Mouse (Mus musculus) CH12.LX (cell line): ENCODE data around the gene Cnot11. TPM values are rescaled to one million over a fixed set of nuclear protein-coding genes. Genes with fewer than 3 reads are reported as not detected.

Source experiments
- DNase-seq: peaks from one replicate; pipeline ENCODE4 v3.0.0-alpha.2; 2013; ENCODE audit errors: extremely low read depth
- H3K27ac ChIP-seq: 2 replicates; pipeline ENCODE4 v1.5.1; 2012; ENCODE audit warnings: low read depth, mild to moderate bottlenecking, control low read depth, moderate library complexity; ENCODE audit not compliant: insufficient read depth
- H3K27me3 ChIP-seq: replicated peaks from 2 replicates; pipeline ENCODE3; 2012; ENCODE audit warnings: inconsistent platforms
- H3K36me3 ChIP-seq, 2 experiments: replicated peaks in 1 of 2; 2 replicates each; pipeline versions ENCODE3 to v1.6.1; 2012; ENCODE audit warnings: inconsistent platforms in 1 of 2, low read length in 1 of 2, mild to moderate bottlenecking in 1 of 2, mixed read lengths in 1 of 2, moderate library complexity in 1 of 2; ENCODE audit not compliant: control insufficient read depth in 1 of 2, insufficient read depth in 1 of 2
- H3K4me1 ChIP-seq, 2 experiments: 2 replicates each; pipeline ENCODE4 v1.6.1; 2012; ENCODE audit warnings: inconsistent platforms in 1 of 2, moderate library complexity in 1 of 2; ENCODE audit not compliant: insufficient read depth in 2 of 2, control insufficient read depth in 1 of 2
- H3K4me2 ChIP-seq: 2 replicates; pipeline ENCODE4 v1.6.1; 2012; ENCODE audit warnings: low read depth, mild to moderate bottlenecking, control low read depth; ENCODE audit not compliant: poor library complexity, insufficient read depth, severe bottlenecking
- H3K4me3 ChIP-seq, 3 experiments: fragments of 150-350 bp in 1 of 3; sonication (generic) in 1 of 3; replicated peaks in 1 of 3; 2 replicates each; pipeline versions ENCODE3 to v1.5.1; 2011 to 2012; ENCODE audit warnings: low read depth in 2 of 3, low read length in 2 of 3, mild to moderate bottlenecking in 2 of 3, moderate library complexity in 2 of 3, control low read depth in 1 of 3, improper control_type of control experiment in 1 of 3, inconsistent platforms in 1 of 3, mixed read lengths in 1 of 3; ENCODE audit not compliant: poor library complexity in 1 of 3
- H3K79me2 ChIP-seq: replicated peaks from 2 replicates; pipeline ENCODE4 v1.6.1; 2012; ENCODE audit warnings: mild to moderate bottlenecking, moderate library complexity; ENCODE audit not compliant: control insufficient read depth, poor library complexity, insufficient read depth, severe bottlenecking; ENCODE audit errors: extremely low read depth
- H3K9ac ChIP-seq: 2 replicates; pipeline ENCODE4 v1.6.1; 2012; ENCODE audit warnings: low read depth, mild to moderate bottlenecking, control low read depth, moderate library complexity; ENCODE audit not compliant: insufficient read depth
- H3K9me3 ChIP-seq: replicated peaks from 2 replicates; pipeline ENCODE3; 2012; ENCODE audit warnings: low read length, inconsistent platforms, mixed read lengths
- CHD1 ChIP-seq: IDR thresholded peaks from 2 replicates; pipeline ENCODE4 v1.6.1; 2012; ENCODE audit warnings: low read depth, low read length, improper control_type of control experiment, inconsistent platforms
- CHD2 ChIP-seq: IDR thresholded peaks from 2 replicates; pipeline ENCODE4 v1.6.1; 2011; ENCODE audit warnings: low read length, improper control_type of control experiment
- CTCF ChIP-seq, 2 experiments: IDR thresholded peaks in 1 of 2; conservative IDR thresholded peaks in 1 of 2; 2 replicates each; pipeline ENCODE4 v1.5.1; 2011 to 2012; ENCODE audit warnings: low read depth in 2 of 2, low read length in 2 of 2, improper control_type of control experiment in 1 of 2, inconsistent platforms in 1 of 2, mild to moderate bottlenecking in 1 of 2, moderate library complexity in 1 of 2
- ETS1 ChIP-seq: conservative IDR thresholded peaks from 2 replicates; pipeline ENCODE4 v1.6.1; 2012; ENCODE audit warnings: low read depth, mild to moderate bottlenecking, inconsistent platforms, low read length, improper control_type of control experiment, moderate library complexity
- IRF4 ChIP-seq: IDR thresholded peaks from 2 replicates; pipeline ENCODE4 v1.6.1; 2014; ENCODE audit warnings: low read depth, mild to moderate bottlenecking, inconsistent platforms, low read length, improper control_type of control experiment
- JUN ChIP-seq: IDR thresholded peaks from 2 replicates; pipeline ENCODE4 v1.6.1; 2011; ENCODE audit warnings: low read depth, mild to moderate bottlenecking, low read length, improper control_type of control experiment, moderate library complexity; ENCODE audit not compliant: insufficient read depth
- JUND ChIP-seq: conservative IDR thresholded peaks from 2 replicates; pipeline ENCODE4 v1.6.1; 2011; ENCODE audit warnings: low read depth, low read length, improper control_type of control experiment
- MAFK ChIP-seq: IDR thresholded peaks from 2 replicates; pipeline ENCODE4 v1.6.1; 2011; ENCODE audit warnings: low read length, improper control_type of control experiment; ENCODE audit not compliant: insufficient replicate concordance
- MEF2A ChIP-seq: IDR thresholded peaks from 2 replicates; pipeline ENCODE4 v1.6.1; 2014; ENCODE audit warnings: low read depth, mild to moderate bottlenecking, inconsistent platforms, low read length, improper control_type of control experiment, borderline replicate concordance
- MYC ChIP-seq: IDR thresholded peaks from 2 replicates; pipeline ENCODE4 v1.6.1; 2011; ENCODE audit warnings: low read depth, mild to moderate bottlenecking, improper control_type of control experiment, low read length
- NELFE ChIP-seq: IDR thresholded peaks from 2 replicates; pipeline ENCODE4 v1.6.1; 2011; ENCODE audit warnings: low read depth, low read length, improper control_type of control experiment
- NRF1 ChIP-seq: IDR thresholded peaks from 2 replicates; pipeline ENCODE4 v1.6.1; 2014; ENCODE audit warnings: low read depth, mild to moderate bottlenecking, inconsistent platforms, low read length, improper control_type of control experiment, moderate library complexity
- PAX5 ChIP-seq: IDR thresholded peaks from 2 replicates; pipeline ENCODE4 v1.6.1; 2012; ENCODE audit warnings: low read length, inconsistent platforms, mixed read lengths
- POLR2AphosphoS2 ChIP-seq: IDR thresholded peaks from 2 replicates; pipeline ENCODE4 v1.6.1; 2011; ENCODE audit warnings: low read depth, low read length, improper control_type of control experiment
- RAD21 ChIP-seq: IDR thresholded peaks from 2 replicates; pipeline ENCODE4 v1.6.1; 2011; ENCODE audit warnings: low read depth, mild to moderate bottlenecking, low read length, improper control_type of control experiment, moderate library complexity
- RCOR1 ChIP-seq: conservative IDR thresholded peaks from 2 replicates; pipeline ENCODE4 v1.6.1; 2012; ENCODE audit warnings: low read depth, mild to moderate bottlenecking, inconsistent platforms, low read length, improper control_type of control experiment
- SMC3 ChIP-seq: IDR thresholded peaks from 2 replicates; pipeline ENCODE4 v1.6.1; 2011; ENCODE audit warnings: low read depth, low read length, improper control_type of control experiment
- TBP ChIP-seq: conservative IDR thresholded peaks from 2 replicates; pipeline ENCODE4 v1.6.1; 2011; ENCODE audit warnings: low read depth, low read length, improper control_type of control experiment
- UBTF ChIP-seq: IDR thresholded peaks from 2 replicates; pipeline ENCODE4 v1.6.1; 2012; ENCODE audit warnings: low read depth, mild to moderate bottlenecking, inconsistent platforms, low read length, improper control_type of control experiment, moderate library complexity
- USF1 ChIP-seq: IDR thresholded peaks from 2 replicates; pipeline ENCODE4 v1.6.1; 2014; ENCODE audit warnings: low read depth, mild to moderate bottlenecking, inconsistent platforms, low read length, improper control_type of control experiment
- ZC3H11A ChIP-seq: IDR thresholded peaks from 2 replicates; pipeline ENCODE4 v1.6.1; 2012; ENCODE audit warnings: low read depth, mild to moderate bottlenecking, inconsistent platforms, low read length, improper control_type of control experiment
- ZKSCAN1 ChIP-seq: IDR thresholded peaks from 2 replicates; pipeline ENCODE4 v1.6.1; 2012; ENCODE audit warnings: low read depth, inconsistent platforms, low read length, improper control_type of control experiment, borderline replicate concordance
- ZMIZ1 ChIP-seq: IDR thresholded peaks from 2 replicates; pipeline ENCODE4 v1.6.1; 2012; ENCODE audit warnings: low read depth, mild to moderate bottlenecking, inconsistent platforms, low read length, improper control_type of control experiment
- dilution Hi-C: fragments of 300-500 bp; cut with MboI; formaldehyde crosslinking; loops from 2 replicates; pipeline ENCODE4 v1.14.3; 2020; ENCODE audit warnings: low sequenced_read_pairs; ENCODE audit not compliant: extremely low pct_unique_long_range_greater_than_20kb, extremely low pct_ligation_motif_present
- in situ Hi-C: fragments of 300-500 bp; cut with MboI; formaldehyde crosslinking; loops from 3 replicates; pipeline ENCODE4 v1.14.3; 2019; ENCODE audit warnings: low sequenced_read_pairs, low pct_ligation_motif_present, low pct_unique_long_range_greater_than_20kb, mixed read lengths
- polyA plus RNA-seq: library from polyadenylated mRNA; unstranded; fragments of >175 nt; gene quantifications from 2 replicates; pipeline ENCODE4 v1.2.1, GENCODE M21; 2012; ENCODE audit warnings: low read depth; ENCODE audit not compliant: insufficient read length
- total RNA-seq, 2 experiments: library from RNA; depleted of rRNA; stranded (reverse); fragments of 300-350 nt in 1 of 2; fragments of >200 nt in 1 of 2; gene quantifications; 2 replicates each; pipeline ENCODE4 v1.2.3; 2012 to 2014

The Cnot11 gene
- total and polyA plus RNA-seq, 3 experiments = 15.3 to 34.9 (median 28.6) TPM

DNA sequence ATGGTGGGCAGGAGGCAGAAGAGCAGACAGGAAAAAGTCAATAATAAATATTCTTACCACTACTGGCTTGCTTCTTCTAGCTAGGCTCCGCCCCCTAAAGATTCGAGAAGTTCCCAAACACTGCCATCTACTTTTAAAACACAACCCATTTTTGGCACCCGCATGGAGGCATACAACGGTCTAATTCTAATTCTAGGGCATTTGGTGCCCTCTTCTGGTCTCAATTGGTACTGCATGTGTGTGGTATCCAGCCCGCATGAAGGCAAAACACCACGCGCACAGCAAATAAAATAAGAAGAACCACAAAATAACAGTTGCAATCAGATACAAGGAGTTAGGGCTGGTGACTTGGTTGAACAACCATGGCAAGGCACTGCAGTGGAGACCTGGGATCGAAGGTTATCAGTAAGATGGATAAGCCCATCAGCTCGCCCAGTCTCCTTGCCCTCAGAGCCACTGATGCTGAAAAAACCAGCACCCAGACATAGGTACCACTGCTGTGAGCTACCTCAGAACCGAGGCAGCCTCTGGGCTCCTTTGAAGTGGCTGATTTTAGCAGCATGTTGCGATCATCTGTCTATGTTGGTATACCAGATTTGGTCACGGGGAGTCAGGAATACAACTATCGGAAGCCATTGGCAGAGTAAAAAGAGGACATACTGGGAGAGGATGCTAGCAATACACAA is 4.4 kb upstream of the Cnot11 start:
- H3K9ac ChIP-seq = no peak overlapping the region
- dilution Hi-C loops (no loop called here), in situ Hi-C loops (no loop called here)
- no peaks in the 10 kb centered on the region for H3K36me3 ChIP-seq
- peak; percentile 82 for DNase-seq
- H3K4me1 ChIP-seq = 0 out of 4 replicates have a peak, but pooled peaks cover 0 to 6% of the 10 kb centered on the region in 2 experiments
- TF ChIP-seq MEF2A = peak; percentile 42; the same call in 1 of the 2 replicates
- TF ChIP-seq ETS1 = no peak
- no peak for TF ChIP-seq NRF1
- TF ChIP-seq RAD21 = peak; percentile 73
- no peak for TF ChIP-seq JUND
- peak; percentile 78 to 91 for TF ChIP-seq CTCF (conservative IDR thresholded peaks at IDR 0.05 in 1 of 2, IDR thresholded peaks at IDR 0.05 in 1 of 2; ENCODE audit: low read depth in 2 of 2, low read length in 2 of 2)
- no peak for TF ChIP-seq MAFK
- TF ChIP-seq SMC3 = peak; percentile 32
- no peak for TF ChIP-seq PAX5
- TF ChIP-seq MYC = peak; percentile 60; the same call in 1 of the 2 replicates
- peaks cover 8% of the 10 kb centered on the region for H3K27me3 ChIP-seq
- H3K4me3 ChIP-seq = no peak overlapping the region
- H3K9me3 ChIP-seq = no peaks in the 10 kb centered on the region
- H3K79me2 ChIP-seq = no peaks in the 10 kb centered on the region
- H3K27ac ChIP-seq = no peak overlapping the region
- H3K4me2 ChIP-seq = no peak overlapping the region

GRCm38 (mm10) chr1:39531036-39531435 is 3.8 kb upstream of the Cnot11 start:
- TF ChIP-seq IRF4 = no peak
- TF ChIP-seq CHD1 = no peak
- no peak for TF ChIP-seq NELFE
- no peak for TF ChIP-seq JUND
- TF ChIP-seq CTCF (conservative IDR thresholded peaks at IDR 0.05 in 1 of 2, IDR thresholded peaks at IDR 0.05 in 1 of 2; ENCODE audit: low read depth in 2 of 2, low read length in 2 of 2) = no peak
- TF ChIP-seq RCOR1 = no peak
- no peak for TF ChIP-seq SMC3
- TF ChIP-seq MEF2A = no peak
- TF ChIP-seq RAD21 = no peak
- no peak for TF ChIP-seq ZKSCAN1
- no peak for TF ChIP-seq CHD2
- TF ChIP-seq USF1 = no peak
- no peak for TF ChIP-seq ZMIZ1
- no peak for TF ChIP-seq UBTF
- TF ChIP-seq POLR2AphosphoS2 = no peak
- TF ChIP-seq JUN = no peak
- no peak for TF ChIP-seq TBP
- no peak for TF ChIP-seq ZC3H11A
- no peaks in the 10 kb centered on the region for H3K36me3 ChIP-seq
- dilution Hi-C loops (no loop called here), in situ Hi-C loops (no loop called here)
- no peak overlapping the region for H3K27ac ChIP-seq
- peaks cover 8% of the 10 kb centered on the region for H3K27me3 ChIP-seq
- H3K4me1 ChIP-seq = 0 out of 4 replicates have a peak, but pooled peaks cover 0 to 6% of the 10 kb centered on the region in 2 experiments
- no peak overlapping the region for H3K4me2 ChIP-seq
- H3K9me3 ChIP-seq = no peaks in the 10 kb centered on the region
- peaks cover 1% of the 10 kb centered on the region; the same call in 1 of the 2 replicates for H3K79me2 ChIP-seq
- DNase-seq = no peak
- H3K9ac ChIP-seq = no peak overlapping the region
- no peak overlapping the region for H3K4me3 ChIP-seq
